ENCODE assay signal across 8 mouse cellular contexts in the genomic region with DNA sequence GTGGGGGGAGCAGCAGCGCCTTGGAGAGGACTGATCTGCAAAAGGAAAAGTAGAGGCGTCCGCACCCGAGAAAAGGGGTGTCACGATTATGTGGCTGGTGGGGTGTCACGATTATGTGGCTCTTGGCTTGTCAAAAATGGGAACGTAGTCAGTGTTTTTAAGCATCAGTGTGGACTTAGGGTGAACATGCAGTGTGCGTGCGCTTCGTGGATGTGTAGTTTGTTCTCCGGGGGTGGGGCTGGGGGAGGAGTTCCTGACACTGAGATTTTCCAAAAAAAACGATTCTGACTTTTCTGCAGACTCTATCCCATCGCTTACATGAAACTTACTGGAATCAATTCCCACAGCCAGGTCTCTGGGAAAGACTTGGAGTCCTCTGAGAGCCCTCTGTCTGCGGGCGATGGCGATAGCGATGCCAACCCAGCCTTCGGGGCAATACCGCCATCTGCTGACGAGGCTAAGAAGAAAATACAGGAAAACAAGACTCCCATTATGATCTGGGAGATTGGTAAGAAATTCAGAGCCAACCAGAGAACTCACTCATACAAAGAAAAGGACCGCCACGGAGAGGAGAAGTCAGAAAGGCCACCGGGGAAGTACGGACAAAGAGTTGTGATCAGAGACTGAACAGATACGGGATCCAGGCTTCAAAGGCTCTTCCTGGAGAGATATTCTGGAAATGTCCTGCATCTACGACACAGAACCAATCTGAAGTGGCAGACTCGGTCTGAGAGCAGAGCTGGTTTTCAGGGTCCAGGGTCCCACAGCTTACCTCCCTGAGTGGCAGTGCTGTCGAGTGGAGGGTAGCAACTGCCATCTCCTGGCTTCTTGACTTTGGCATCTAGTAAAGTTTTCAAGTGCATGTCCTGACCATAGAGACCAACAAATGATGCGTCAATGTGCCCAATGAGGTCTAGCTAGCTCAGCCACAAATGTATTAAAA. TPM values are rescaled to one million over a fixed set of nuclear protein-coding genes. Genes with fewer than 3 reads are reported as not detected.
DNase-seq lines count a peak whose midpoint lies in the region; ATAC-seq and TF ChIP-seq lines count a peak whose summit lies in the region.

No protein-coding gene starts in this region.

- peaks cover 3% of the 10 kb centered on the region for H3K4me1 ChIP-seq in hindbrain, embryonic 10.5 days (replicated peaks)
- no peaks in the 10 kb centered on the region for H3K4me1 ChIP-seq in lung, embryonic 14.5 days (ENCODE audit: insufficient read depth)

- peak overlapping the region; percentile 40 for H3K4me2 ChIP-seq in lung, embryonic 14.5 days

- no peaks in the 10 kb centered on the region for H3K27me3 ChIP-seq in hindbrain, embryonic 10.5 days (ENCODE audit: insufficient read depth, poor library complexity, severe bottlenecking)
- H3K27me3 ChIP-seq in lung, embryonic 14.5 days (ENCODE audit: insufficient read depth, low read length) = no peaks in the 10 kb centered on the region

- TF ChIP-seq CTCF in lung, embryonic 14.5 days (IDR thresholded peaks at IDR 0.05; ENCODE audit: low read depth) = peak; percentile 91

- peak; percentile 100 for ATAC-seq in frontal cortex, adult (ENCODE audit: low TSS enrichment)
- ATAC-seq in lung, embryonic 14.5 days (ENCODE audit: insufficient read depth) = peak; percentile 63

- peak overlapping the region; percentile 24 for H3K4me3 ChIP-seq in hindbrain, embryonic 10.5 days
- H3K4me3 ChIP-seq in lung, embryonic 14.5 days (ENCODE audit: low read depth, low read length) = peak overlapping the region; percentile 14

- WGBS in hindbrain, embryonic 10.5 days = 40% methylated on average over 29 of the region's 29 CpGs
- 33% methylated on average over 29 of the region's 29 CpGs for WGBS in lung, embryonic 14.5 days

- no peak overlapping the region for H3K9ac ChIP-seq in lung, embryonic 14.5 days

- H3K27ac ChIP-seq in hindbrain, embryonic 10.5 days = peak overlapping the region; percentile 75
- no peak overlapping the region for H3K27ac ChIP-seq in lung, embryonic 14.5 days (ENCODE audit: low read depth)

- 0 out of 2 replicates have a peak, but pooled peaks cover 5% of the 10 kb centered on the region for H3K9me3 ChIP-seq in hindbrain, embryonic 10.5 days
- H3K9me3 ChIP-seq in lung, embryonic 14.5 days (ENCODE audit: low read depth, low read length) = no peaks in the 10 kb centered on the region

- DNase-seq in NIH3T3 (ENCODE audit: low read depth) = peak; percentile 92
- peak; percentile 34 for DNase-seq in cerebellum, adult 9-11 months
- peak; percentile 84 for DNase-seq in hindbrain, embryonic 10.5 days (ENCODE audit: low spot score)
- DNase-seq in layer of hippocampus, adult 9-10 months (ENCODE audit: low spot score) = peak; percentile 59
- DNase-seq in lung, embryonic 14.5 days = peak; percentile 92
- DNase-seq in ovary, postnatal 10 days (ENCODE audit: low spot score) = peak; percentile 45
- peak; percentile 51 for DNase-seq in thymus, postnatal 14 days

- H3K36me3 ChIP-seq in hindbrain, embryonic 10.5 days = no peaks in the 10 kb centered on the region
- H3K36me3 ChIP-seq in lung, embryonic 14.5 days (ENCODE audit: insufficient read depth) = no peaks in the 10 kb centered on the region

RNA-seq across cellular contexts. Expression of a gene that starts 51.6 kb away (rescaled TPM):
- 25.9 and 29.7 TPM in 2 replicates for polyA plus RNA-seq in hindbrain, embryonic 10.5 days (2016; fragmentation: Nextera tagmentation; extraction: Ambion mirVana)
- polyA plus RNA-seq in lung, embryonic 14.5 days (2014; fragmentation: Nextera tagmentation; extraction: Ambion mirVana) = 23.8 and 26.8 TPM in 2 replicates

Comparison
In these comparisons a context has a peak if more than half of its experiments do, and no peak if none do; other contexts are left out.
1. DNase-seq: peak in every context shown above with its lines; median percentile 92 in NIH3T3; 92 in lung, embryonic 14.5 days; 84 in hindbrain, embryonic 10.5 days; 59 in layer of hippocampus, adult 9-10 months; 51 in thymus, postnatal 14 days; 45 in ovary, postnatal 10 days; 34 in cerebellum, adult 9-11 months.